Mouse (Mus musculus) kidney, embryonic 16.5 days (tissue): ENCODE results near the gene Txndc8. TPM values are rescaled to one million over a fixed set of nuclear protein-coding genes. Genes with fewer than 3 reads are reported as not detected.

Source experiments
- ATAC-seq: fragments of 200-750 bp; cut with Nextera tagmentation; 2 replicates; pipeline ENCODE4 v1.8.0; 2017; ENCODE audit warnings: moderate TSS enrichment; ENCODE audit not compliant: low FRiP score, low TSS enrichment
- H3K27ac ChIP-seq: fragments of 300-500 bp; sonication (generic); 2 replicates; pipeline ENCODE4 v1.5.1; 2014; ENCODE audit warnings: low read length
- H3K27me3 ChIP-seq: fragments of 300-500 bp; sonication (generic); 2 replicates; pipeline ENCODE4 v1.6.1; 2014; ENCODE audit warnings: low read length, control low read depth, mixed read lengths; ENCODE audit not compliant: insufficient read depth
- H3K36me3 ChIP-seq: fragments of 300-500 bp; sonication (generic); 2 replicates; pipeline ENCODE4 v1.6.1; 2014; ENCODE audit warnings: low read length, control low read depth, mixed read lengths; ENCODE audit not compliant: insufficient read depth
- H3K4me1 ChIP-seq: fragments of 300-500 bp; sonication (generic); 2 replicates; pipeline ENCODE4 v1.6.1; 2014; ENCODE audit warnings: low read length, control low read depth, mixed read lengths; ENCODE audit not compliant: insufficient read depth
- H3K4me2 ChIP-seq: fragments of 300-500 bp; sonication (generic); replicated peaks from 2 replicates; pipeline ENCODE4 v1.6.1; 2014; ENCODE audit warnings: low read depth, low read length
- H3K4me3 ChIP-seq: fragments of 300-500 bp; sonication (generic); 2 replicates; pipeline ENCODE4 v1.5.1; 2014; ENCODE audit warnings: mild to moderate bottlenecking, low read length
- H3K9ac ChIP-seq: fragments of 300-500 bp; sonication (generic); replicated peaks from 2 replicates; pipeline ENCODE4 v1.6.1; 2014; ENCODE audit warnings: low read length
- H3K9me3 ChIP-seq: fragments of 300-500 bp; sonication (generic); 2 replicates; pipeline ENCODE4 v1.6.1; 2016; ENCODE audit warnings: low read length, control low read depth
- WGBS: fragments of 180-500 bp; shearing (Covaris S2); extraction: QIAGEN DNeasy Blood & Tissue Kit; methylation state at CpG from one replicate; pipeline ENCODE4 v1.1.7; 2014; 5-methylcytosine and 5-hydroxymethylcytosine counted together
- polyA plus RNA-seq: library from polyadenylated mRNA; unstranded; fragments of >200 nt; fragmentation: Nextera tagmentation; extraction: Ambion mirVana; gene quantifications from 2 replicates; pipeline ENCODE4 v1.2.1, GENCODE M21; 2015

The Txndc8 gene
- polyA plus RNA-seq = not detected in 2 replicates

GRCm38 (mm10) chr4:58009024-58009423 is at the start of gene Txndc8:
Gene Txndc8, minus strand, starts transcription at chr4:58009124.
- no peaks in the 10 kb centered on the region for H3K27me3 ChIP-seq
- H3K9me3 ChIP-seq = no peaks in the 10 kb centered on the region
- no peak within 1 kb of the TSS for H3K9ac ChIP-seq
- no peak for ATAC-seq
- H3K4me2 ChIP-seq = no peak within 1 kb of the TSS
- no peaks in the 10 kb centered on the region for H3K36me3 ChIP-seq
- H3K4me1 ChIP-seq = no peaks in the 10 kb centered on the region
- WGBS = 92% methylated on average over 5 of the region's 5 CpGs
- H3K4me3 ChIP-seq = no peak within 1 kb of the TSS
- no peak within 1 kb of the TSS for H3K27ac ChIP-seq

- H3K4me3 ChIP-seq = no peak overlapping the region
- H3K4me2 ChIP-seq = no peak overlapping the region
- H3K9me3 ChIP-seq = no peaks in the 10 kb centered on the region
- no peaks in the 10 kb centered on the region for H3K4me1 ChIP-seq
- H3K36me3 ChIP-seq = no peaks in the 10 kb centered on the region
- no peak overlapping the region for H3K9ac ChIP-seq
- ATAC-seq = no peak
- H3K27me3 ChIP-seq = no peaks in the 10 kb centered on the region
- no peak overlapping the region for H3K27ac ChIP-seq
Measured at GRCm38 (mm10) chr4:58055653-58056052, 46.7 kb upstream of the Txndc8 start.

GRCm38 (mm10) chr4:58054441-58054840 is 45.5 kb upstream of the Txndc8 start:
- Histone ChIP-seq H3K9me3 (no peaks in the 10 kb centered on the region), H3K4me1 (no peaks in the 10 kb centered on the region), H3K27ac (no peak overlapping the region), H3K9ac (no peak overlapping the region), H3K4me3 (no peak overlapping the region), H3K4me2 (no peak overlapping the region), H3K27me3 (no peaks in the 10 kb centered on the region), H3K36me3 (no peaks in the 10 kb centered on the region)
- no peak for ATAC-seq
- WGBS = 71% methylated on average over 5 of the region's 5 CpGs

GRCm38 (mm10) chr4:58050746-58051145 is 41.8 kb upstream of the Txndc8 start:
- H3K27me3 ChIP-seq = no peaks in the 10 kb centered on the region
- 53% methylated on average over 8 of the region's 8 CpGs for WGBS
- H3K4me1 ChIP-seq = no peaks in the 10 kb centered on the region
- no peak overlapping the region for H3K9ac ChIP-seq
- ATAC-seq = no peak
- H3K4me3 ChIP-seq = no peak overlapping the region
- H3K4me2 ChIP-seq = no peak overlapping the region
- no peak overlapping the region for H3K27ac ChIP-seq
- H3K36me3 ChIP-seq = no peaks in the 10 kb centered on the region
- H3K9me3 ChIP-seq = no peaks in the 10 kb centered on the region

- Histone ChIP-seq H3K4me2 (no peak overlapping the region), H3K4me3 (no peak overlapping the region), H3K27ac (no peak overlapping the region), H3K9me3 (no peaks in the 10 kb centered on the region), H3K27me3 (no peaks in the 10 kb centered on the region), H3K9ac (no peak overlapping the region), H3K36me3 (no peaks in the 10 kb centered on the region), H3K4me1 (no peaks in the 10 kb centered on the region)
- no peak for ATAC-seq
- WGBS = 69% methylated on average over 8 of the region's 8 CpGs
Measured at GRCm38 (mm10) chr4:58050276-58050675, 41.4 kb upstream of the Txndc8 start.

- Histone ChIP-seq H3K4me1 (no peaks in the 10 kb centered on the region), H3K27ac (no peak overlapping the region), H3K4me3 (no peak overlapping the region), H3K9me3 (no peaks in the 10 kb centered on the region), H3K36me3 (no peaks in the 10 kb centered on the region), H3K27me3 (no peaks in the 10 kb centered on the region), H3K4me2 (no peak overlapping the region), H3K9ac (no peak overlapping the region)
- 86% methylated on average over 6 of the region's 6 CpGs for WGBS
- ATAC-seq = no peak
Measured at GRCm38 (mm10) chr4:58044833-58045232, 35.9 kb upstream of the Txndc8 start.

DNA sequence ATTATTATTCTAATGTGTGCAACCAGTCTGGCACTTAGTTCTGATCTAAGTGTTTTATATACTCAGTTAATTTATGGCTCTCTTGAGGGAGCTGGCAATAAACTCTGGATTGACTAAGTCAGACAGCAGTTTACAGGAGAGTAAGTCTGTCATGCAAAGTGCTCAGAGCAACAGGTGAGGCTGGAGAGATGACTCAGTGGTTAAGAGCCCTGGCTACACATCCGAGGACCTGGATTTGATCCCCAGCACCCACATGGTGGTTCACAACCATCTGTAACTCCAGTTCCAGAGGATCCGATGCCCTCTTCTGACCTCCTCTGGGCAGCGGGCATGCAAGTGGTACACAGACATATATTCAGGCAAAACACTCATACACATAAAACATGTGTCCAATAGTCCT is 35.4 kb upstream of the Txndc8 start:
- no peak overlapping the region for H3K27ac ChIP-seq
- H3K9me3 ChIP-seq = no peaks in the 10 kb centered on the region
- ATAC-seq = no peak
- H3K9ac ChIP-seq = no peak overlapping the region
- WGBS = 92% methylated on average over 3 of the region's 3 CpGs
- H3K36me3 ChIP-seq = no peaks in the 10 kb centered on the region
- no peak overlapping the region for H3K4me3 ChIP-seq
- H3K27me3 ChIP-seq = no peaks in the 10 kb centered on the region
- no peaks in the 10 kb centered on the region for H3K4me1 ChIP-seq
- no peak overlapping the region for H3K4me2 ChIP-seq

GRCm38 (mm10) chr4:58040093-58040492 is 31.2 kb upstream of the Txndc8 start:
- H3K4me3 ChIP-seq = no peak overlapping the region
- H3K4me1 ChIP-seq = no peaks in the 10 kb centered on the region
- no peak for ATAC-seq
- 82% methylated on average over 2 of the region's 2 CpGs for WGBS
- no peak overlapping the region for H3K27ac ChIP-seq
- no peak overlapping the region for H3K4me2 ChIP-seq
- no peaks in the 10 kb centered on the region for H3K27me3 ChIP-seq
- no peaks in the 10 kb centered on the region for H3K9me3 ChIP-seq
- H3K36me3 ChIP-seq = no peaks in the 10 kb centered on the region
- no peak overlapping the region for H3K9ac ChIP-seq

- H3K36me3 ChIP-seq = no peaks in the 10 kb centered on the region
- no peak overlapping the region for H3K9ac ChIP-seq
- no peak overlapping the region for H3K4me3 ChIP-seq
- H3K9me3 ChIP-seq = no peaks in the 10 kb centered on the region
- ATAC-seq = no peak
- WGBS = 61% methylated on average over 6 of the region's 6 CpGs
- H3K27me3 ChIP-seq = no peaks in the 10 kb centered on the region
- H3K27ac ChIP-seq = no peak overlapping the region
- H3K4me2 ChIP-seq = no peak overlapping the region
- no peaks in the 10 kb centered on the region for H3K4me1 ChIP-seq
Measured at GRCm38 (mm10) chr4:58037096-58037705, 28.3 kb upstream of the Txndc8 start.

DNA sequence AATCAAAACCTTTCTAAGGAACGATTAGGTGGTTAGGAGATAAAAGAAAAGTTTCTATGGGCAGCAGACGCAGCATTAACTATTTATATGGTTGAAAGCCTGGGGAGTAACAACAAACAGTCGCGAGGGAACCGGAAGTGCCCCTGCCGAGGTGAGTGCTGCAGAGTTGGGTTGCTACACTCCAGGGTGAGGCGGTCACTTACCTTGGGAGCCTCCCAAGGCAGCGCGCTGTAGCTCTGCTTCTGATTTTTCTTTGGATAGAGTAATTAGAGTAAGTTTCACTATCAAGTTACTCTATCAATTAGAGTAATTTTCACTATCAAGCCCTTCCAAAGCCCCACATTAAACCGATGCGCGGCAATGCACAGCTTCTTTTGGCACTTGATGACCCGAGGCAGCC is 25.7 kb upstream of the Txndc8 start:
- WGBS = 42% methylated on average over 13 of the region's 13 CpGs
- Histone ChIP-seq H3K9me3 (peaks cover 7% of the 10 kb centered on the region; the same call in 1 of the 2 replicates), H3K36me3 (no peaks in the 10 kb centered on the region), H3K27me3 (no peaks in the 10 kb centered on the region), H3K4me2 (peak overlapping the region; percentile 52), H3K4me3 (peak overlapping the region; percentile 36), H3K4me1 (no peaks in the 10 kb centered on the region), H3K27ac (no peak overlapping the region), H3K9ac (peak overlapping the region; percentile 39; the same call in 1 of the 2 replicates)
- ATAC-seq = no peak
